Mouse (Mus musculus) mouse trophoblast stem cell (cell line): ENCODE measurements around the gene Smbd1.

Experiments
- in situ Hi-C, 2 experiments: fragments of 300-500 bp; cut with MseI, MboI; formaldehyde crosslinking; loops; 2 replicates in 1 of 2; 3 replicates in 1 of 2; pipeline ENCODE4 v1.15.1; 2025

Gene Smbd1

GRCm38 (mm10) chr16:32810321-32810720 lies at the start of gene Smbd1:
Smbd1 (minus strand) TSS chr16:32810477.
- in situ Hi-C loops: loop anchor here (5.0 kb wide), 1 partner anchor 77 kb away; no protein-coding TSS in a partner anchor

- in situ Hi-C loops: no loop called here
Measured at GRCm38 (mm10) chr16:32858771-32859636, 48.7 kb upstream of the Smbd1 start.

- in situ Hi-C loops: no loop called here
Measured at GRCm38 (mm10) chr16:32858356-32858755, 48.1 kb upstream of the Smbd1 start.

GRCm38 (mm10) chr16:32856751-32857150 lies 46.5 kb upstream of the Smbd1 start:
- in situ Hi-C loops: no loop called here

- in situ Hi-C loops: no loop called here
Measured at GRCm38 (mm10) chr16:32854050-32854571, 43.8 kb upstream of the Smbd1 start.

- in situ Hi-C loops: no loop called here
Measured at GRCm38 (mm10) chr16:32853492-32854049, 43.3 kb upstream of the Smbd1 start.

- in situ Hi-C loops: no loop called here
Measured at GRCm38 (mm10) chr16:32849042-32849830, 39.0 kb upstream of the Smbd1 start.

- in situ Hi-C loops: no loop called here
Measured at GRCm38 (mm10) chr16:32847103-32847502, 36.8 kb upstream of the Smbd1 start.

- in situ Hi-C loops: no loop called here
Measured at GRCm38 (mm10) chr16:32831501-32831900, 21.2 kb upstream of the Smbd1 start.

GRCm38 (mm10) chr16:32829104-32829503 lies 18.8 kb upstream of the Smbd1 start:
- in situ Hi-C loops: no loop called here

- in situ Hi-C loops: no loop called here
Measured at GRCm38 (mm10) chr16:32826521-32826920, 16.2 kb upstream of the Smbd1 start.

- in situ Hi-C loops: no loop called here
Measured at GRCm38 (mm10) chr16:32825380-32825779, 15.1 kb upstream of the Smbd1 start.

- in situ Hi-C loops: no loop called here
Measured at GRCm38 (mm10) chr16:32824061-32824460, 13.8 kb upstream of the Smbd1 start.

- in situ Hi-C loops: no loop called here
Measured at GRCm38 (mm10) chr16:32823487-32823886, 13.2 kb upstream of the Smbd1 start.

- in situ Hi-C loops: no loop called here
Measured at GRCm38 (mm10) chr16:32822881-32823280, 12.6 kb upstream of the Smbd1 start.

- in situ Hi-C loops: no loop called here
Measured at GRCm38 (mm10) chr16:32822450-32822827, 12.2 kb upstream of the Smbd1 start.

GRCm38 (mm10) chr16:32821772-32822449 lies 11.6 kb upstream of the Smbd1 start:
- in situ Hi-C loops: no loop called here

GRCm38 (mm10) chr16:32818441-32818840 lies 8.2 kb upstream of the Smbd1 start:
- in situ Hi-C loops: no loop called here

GRCm38 (mm10) chr16:32818036-32818435 lies 7.8 kb upstream of the Smbd1 start:
- in situ Hi-C loops: no loop called here

GRCm38 (mm10) chr16:32815160-32815605 lies 4.9 kb upstream of the Smbd1 start:
- in situ Hi-C loops: no loop called here

GRCm38 (mm10) chr16:32814539-32814938 lies 4.3 kb upstream of the Smbd1 start:
- in situ Hi-C loops: loop anchor here (5.0 kb wide), 1 partner anchor 73 kb away; no protein-coding TSS in a partner anchor
